Mouse (Mus musculus): ENCODE data around the gene Ube2o. TPM values are rescaled to one million over a fixed set of nuclear protein-coding genes. Genes with fewer than 3 reads are reported as not detected.

The Ube2o gene
- polyA plus RNA-seq, 1 experiment from 2014 or later, result 18.7 TPM

- Histone ChIP-seq H3K4me3 (ENCODE audit: low read depth, low read length) (no peak overlapping the region), H3K9me3 (ENCODE audit: control insufficient read depth, low read length) (no peaks in the 10 kb centered on the region), H3K9ac (ENCODE audit: low read length) (no peak overlapping the region), H3K27me3 (ENCODE audit: control insufficient read depth, insufficient read depth, low read length) (no peaks in the 10 kb centered on the region), H3K4me1 (ENCODE audit: control insufficient read depth, insufficient read depth, low read length) (no peaks in the 10 kb centered on the region), H3K36me3 (ENCODE audit: control insufficient read depth, insufficient read depth, low read length) (peaks cover 43% of the 10 kb centered on the region), H3K27ac (ENCODE audit: low read depth, low read length) (no peak overlapping the region), H3K4me2 (no peak overlapping the region)
- DNase-seq (ENCODE audit: low spot score, missing footprints), result peak; percentile 87
- no peak for ATAC-seq (ENCODE audit: low FRiP score)
- WGBS, result 87% methylated on average over 4 of the region's 4 CpGs
Observed at GRCm38 (mm10) chr11:116543110-116543509, 38.1 kb downstream of the Ube2o start.

- Histone ChIP-seq H3K9me3 (ENCODE audit: control insufficient read depth, low read length) (no peaks in the 10 kb centered on the region), H3K9ac (ENCODE audit: low read length) (no peak overlapping the region), H3K4me3 (ENCODE audit: low read depth, low read length) (no peak overlapping the region), H3K4me2 (no peak overlapping the region), H3K27ac (ENCODE audit: low read depth, low read length) (no peak overlapping the region), H3K36me3 (ENCODE audit: control insufficient read depth, insufficient read depth, low read length) (peaks cover 43% of the 10 kb centered on the region), H3K27me3 (ENCODE audit: control insufficient read depth, insufficient read depth, low read length) (no peaks in the 10 kb centered on the region), H3K4me1 (ENCODE audit: control insufficient read depth, insufficient read depth, low read length) (no peaks in the 10 kb centered on the region)
- WGBS, result 92% methylated on average over 11 of the region's 11 CpGs
- ATAC-seq (ENCODE audit: low FRiP score), result no peak
- no peak for DNase-seq (ENCODE audit: low spot score, missing footprints)
Observed at GRCm38 (mm10) chr11:116541183-116541582, 40.1 kb downstream of the Ube2o start.

GRCm38 (mm10) chr11:116538142-116538735 lies 43.0 kb downstream of the Ube2o start:
- peaks cover 25% of the 10 kb centered on the region for H3K36me3 ChIP-seq (ENCODE audit: control insufficient read depth, insufficient read depth, low read length)
- ATAC-seq (ENCODE audit: low FRiP score) (no peak), DNase-seq (ENCODE audit: low spot score, missing footprints) (peak; percentile 82)
- H3K27me3 ChIP-seq (ENCODE audit: control insufficient read depth, insufficient read depth, low read length), result peaks cover 10% of the 10 kb centered on the region
- no peaks in the 10 kb centered on the region for H3K9me3 ChIP-seq (ENCODE audit: control insufficient read depth, low read length)
- H3K4me2 ChIP-seq, result no peak overlapping the region
- 91% methylated on average over 12 of the region's 12 CpGs for WGBS
- H3K4me1 ChIP-seq (ENCODE audit: control insufficient read depth, insufficient read depth, low read length), result peaks cover 7% of the 10 kb centered on the region
- no peak overlapping the region for H3K4me3 ChIP-seq (ENCODE audit: low read depth, low read length)
- no peak overlapping the region for H3K27ac ChIP-seq (ENCODE audit: low read depth, low read length)
- no peak overlapping the region for H3K9ac ChIP-seq (ENCODE audit: low read length)

- Histone ChIP-seq H3K27ac (ENCODE audit: low read depth, low read length) (no peak overlapping the region), H3K27me3 (ENCODE audit: control insufficient read depth, insufficient read depth, low read length) (peaks cover 18% of the 10 kb centered on the region), H3K9me3 (ENCODE audit: control insufficient read depth, low read length) (no peaks in the 10 kb centered on the region), H3K36me3 (ENCODE audit: control insufficient read depth, insufficient read depth, low read length) (peaks cover 20% of the 10 kb centered on the region), H3K4me3 (ENCODE audit: low read depth, low read length) (no peak overlapping the region), H3K4me1 (ENCODE audit: control insufficient read depth, insufficient read depth, low read length) (peaks cover 16% of the 10 kb centered on the region), H3K9ac (ENCODE audit: low read length) (no peak overlapping the region), H3K4me2 (no peak overlapping the region)
- DNase-seq (ENCODE audit: low spot score, missing footprints) (peak; percentile 79), ATAC-seq (ENCODE audit: low FRiP score) (no peak)
- 78% methylated on average over 5 of the region's 5 CpGs for WGBS
Observed at GRCm38 (mm10) chr11:116537388-116537787, 43.9 kb downstream of the Ube2o start.

GRCm38 (mm10) chr11:116536685-116537084 lies 44.6 kb downstream of the Ube2o start:
- peak; percentile 81 for DNase-seq (ENCODE audit: low spot score, missing footprints)
- no peak overlapping the region for H3K4me3 ChIP-seq (ENCODE audit: low read depth, low read length)
- no peak overlapping the region for H3K9ac ChIP-seq (ENCODE audit: low read length)
- H3K36me3 ChIP-seq (ENCODE audit: control insufficient read depth, insufficient read depth, low read length), result peaks cover 18% of the 10 kb centered on the region
- WGBS, result 90% methylated on average over 7 of the region's 7 CpGs
- H3K27ac ChIP-seq (ENCODE audit: low read depth, low read length), result no peak overlapping the region
- peaks cover 22% of the 10 kb centered on the region for H3K4me1 ChIP-seq (ENCODE audit: control insufficient read depth, insufficient read depth, low read length)
- no peak for ATAC-seq (ENCODE audit: low FRiP score)
- H3K27me3 ChIP-seq (ENCODE audit: control insufficient read depth, insufficient read depth, low read length), result peaks cover 25% of the 10 kb centered on the region
- H3K4me2 ChIP-seq, result no peak overlapping the region
- no peaks in the 10 kb centered on the region for H3K9me3 ChIP-seq (ENCODE audit: control insufficient read depth, low read length)

- Histone ChIP-seq H3K4me2 (peak overlapping the region; percentile 87), H3K27me3 (ENCODE audit: control insufficient read depth, insufficient read depth, low read length) (peaks cover 37% of the 10 kb centered on the region), H3K36me3 (ENCODE audit: control insufficient read depth, insufficient read depth, low read length) (peaks cover 9% of the 10 kb centered on the region), H3K9me3 (ENCODE audit: control insufficient read depth, low read length) (no peaks in the 10 kb centered on the region), H3K4me3 (ENCODE audit: low read depth, low read length) (peak overlapping the region; percentile 48), H3K4me1 (ENCODE audit: control insufficient read depth, insufficient read depth, low read length) (peaks cover 36% of the 10 kb centered on the region), H3K9ac (ENCODE audit: low read length) (no peak overlapping the region), H3K27ac (ENCODE audit: low read depth, low read length) (no peak overlapping the region)
- ATAC-seq (ENCODE audit: low FRiP score) (peak; percentile 14; the same call in 1 of the 2 replicates), DNase-seq (ENCODE audit: low spot score, missing footprints) (peak; percentile 97)
- 21% methylated on average over 20 of the region's 20 CpGs for WGBS
Observed at GRCm38 (mm10) chr11:116534154-116534865, 46.9 kb downstream of the Ube2o start.

- ATAC-seq (ENCODE audit: low FRiP score), result peak; percentile 45
- peak overlapping the region; percentile 87 for H3K4me2 ChIP-seq
- peak overlapping the region; percentile 48 for H3K4me3 ChIP-seq (ENCODE audit: low read depth, low read length)
- DNase-seq (ENCODE audit: low spot score, missing footprints), result peak; percentile 96
- peaks cover 37% of the 10 kb centered on the region for H3K27me3 ChIP-seq (ENCODE audit: control insufficient read depth, insufficient read depth, low read length)
- H3K9ac ChIP-seq (ENCODE audit: low read length), result peak overlapping the region; percentile 54
- H3K4me1 ChIP-seq (ENCODE audit: control insufficient read depth, insufficient read depth, low read length), result peaks cover 36% of the 10 kb centered on the region
- H3K36me3 ChIP-seq (ENCODE audit: control insufficient read depth, insufficient read depth, low read length), result peaks cover 1% of the 10 kb centered on the region; the same call in 1 of the 2 replicates
- no peaks in the 10 kb centered on the region for H3K9me3 ChIP-seq (ENCODE audit: control insufficient read depth, low read length)
- under 1% methylated on average over 63 of the region's 63 CpGs for WGBS
- no peak overlapping the region for H3K27ac ChIP-seq (ENCODE audit: low read depth, low read length)
Observed at GRCm38 (mm10) chr11:116533341-116534153, 47.7 kb downstream of the Ube2o start.

- ATAC-seq (ENCODE audit: low FRiP score), result peak; percentile 25
- Histone ChIP-seq H3K4me3 (ENCODE audit: low read depth, low read length) (peak overlapping the region; percentile 48), H3K9me3 (ENCODE audit: control insufficient read depth, low read length) (no peaks in the 10 kb centered on the region), H3K9ac (ENCODE audit: low read length) (peak overlapping the region; percentile 54), H3K4me2 (peak overlapping the region; percentile 87), H3K27ac (ENCODE audit: low read depth, low read length) (no peak overlapping the region), H3K4me1 (ENCODE audit: control insufficient read depth, insufficient read depth, low read length) (peaks cover 36% of the 10 kb centered on the region), H3K27me3 (ENCODE audit: control insufficient read depth, insufficient read depth, low read length) (peaks cover 37% of the 10 kb centered on the region), H3K36me3 (ENCODE audit: control insufficient read depth, insufficient read depth, low read length) (no peaks in the 10 kb centered on the region)
- DNase-seq (ENCODE audit: low spot score, missing footprints), result peak; percentile 96
- under 1% methylated on average over 48 of the region's 50 CpGs for WGBS
Observed at GRCm38 (mm10) chr11:116532810-116533338, 48.4 kb downstream of the Ube2o start.

All from midbrain, embryonic 11.5 days (tissue).